Mouse (Mus musculus): ENCODE measurements around the gene Arfgef2.

DNA sequence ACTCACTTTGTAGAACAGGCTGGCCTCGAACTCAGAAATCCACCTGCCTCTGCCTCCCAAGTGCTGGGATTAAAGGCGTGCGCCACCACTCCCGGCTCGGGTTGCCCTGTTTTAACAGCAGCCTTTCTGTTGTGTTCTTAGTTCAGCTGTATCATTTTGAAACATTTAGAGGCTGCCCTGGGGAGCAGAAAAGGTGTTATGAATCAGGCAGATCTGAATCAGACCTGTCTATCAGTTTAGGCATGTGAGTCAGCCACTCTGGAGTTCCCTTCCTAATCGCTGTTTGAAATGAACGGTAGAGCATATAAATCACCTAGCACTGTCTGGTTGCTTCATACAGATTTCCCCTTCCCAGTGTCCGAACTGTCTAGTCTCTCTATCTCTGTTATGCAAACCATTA, 105.1 kb downstream of the Arfgef2 start:
- TF ChIP-seq ELF1 (IDR thresholded peaks at IDR 0.05; ENCODE audit: low read depth, low read length) = no peak
- no peak for TF ChIP-seq CHD1 (IDR thresholded peaks at IDR 0.05; ENCODE audit: low read depth, low read length)
- TF ChIP-seq MAX (IDR thresholded peaks at IDR 0.05; ENCODE audit: low read length) = no peak
- TF ChIP-seq CTCF (IDR thresholded peaks at IDR 0.05 in 2 of 3, conservative IDR thresholded peaks at IDR 0.05 in 1 of 3; ENCODE audit: control insufficient read depth in 1 of 3, insufficient read depth in 1 of 3, low read depth in 2 of 3, low read length in 3 of 3, poor library complexity in 1 of 3, severe bottlenecking in 1 of 3) = no peak
- no peak for TF ChIP-seq EP300 (IDR thresholded peaks at IDR 0.05; ENCODE audit: low read depth in 1 of 2, low read length in 2 of 2)
- TF ChIP-seq HCFC1 (IDR thresholded peaks at IDR 0.05; ENCODE audit: low read depth, low read length) = no peak
- no peak for TF ChIP-seq POLR2A (IDR thresholded peaks at IDR 0.05; ENCODE audit: control insufficient read depth in 1 of 2, insufficient read depth in 1 of 2, low read depth in 1 of 2, low read length in 2 of 2, poor library complexity in 1 of 2)
